Mouse (Mus musculus) cerebellum, adult 2 months (tissue): ENCODE results near the gene Klhdc1. TPM values are rescaled to one million over a fixed set of nuclear protein-coding genes. Genes with fewer than 3 reads are reported as not detected.

Experiments
- DNase-seq, 2 experiments: peaks; one replicate each; pipeline ENCODE4 v3.0.0; 2021
- H3K27ac ChIP-seq: fragments of 200-500 bp; 2 replicates; pipeline ENCODE4 v1.5.1; 2012; ENCODE audit warnings: low read length, control low read depth, inconsistent platforms; ENCODE audit not compliant: insufficient read depth
- H3K27me3 ChIP-seq: fragments of 200-500 bp; 2 replicates; pipeline ENCODE4 v1.6.1; 2012; ENCODE audit warnings: inconsistent platforms, mild to moderate bottlenecking, low read length, moderate library complexity; ENCODE audit not compliant: control insufficient read depth, insufficient read depth
- H3K4me1 ChIP-seq: fragments of 200-500 bp; 2 replicates; pipeline ENCODE4 v1.6.1; 2011; ENCODE audit warnings: low read length; ENCODE audit not compliant: control insufficient read depth, insufficient read depth
- H3K4me3 ChIP-seq: fragments of 200-500 bp; replicated peaks from 2 replicates; pipeline ENCODE3; 2011; ENCODE audit warnings: mild to moderate bottlenecking, low read depth, low read length, control low read depth; ENCODE audit not compliant: insufficient read depth
- CTCF ChIP-seq: fragments of 200-500 bp; IDR thresholded peaks from 2 replicates; pipeline ENCODE4 v1.5.1; 2011; ENCODE audit warnings: low read depth, mild to moderate bottlenecking, control low read depth, low read length, moderate library complexity, borderline replicate concordance; ENCODE audit not compliant: insufficient read depth
- POLR2A ChIP-seq: fragments of 200-500 bp; IDR thresholded peaks from 2 replicates; pipeline ENCODE4 v1.6.1; 2011; ENCODE audit warnings: low read length, control low read depth, borderline replicate concordance; ENCODE audit not compliant: insufficient read depth
- WGBS: fragments of 180-500 bp; shearing (Covaris S2); methylation state at CpG from one replicate; pipeline ENCODE4 v1.1.7; 2018; 5-methylcytosine and 5-hydroxymethylcytosine counted together
- polyA plus RNA-seq: library from polyadenylated mRNA; depleted of rRNA; stranded (reverse); fragments of >200 nt; gene quantifications from 2 replicates; pipeline ENCODE4 v1.2.3, GENCODE M21; 2012; rRNA removed

The Klhdc1 gene
- 10.2 and 11.5 TPM in 2 replicates for polyA plus RNA-seq

GRCm38 (mm10) chr12:69240876-69241275, at the start of gene Klhdc1:
Klhdc1 (plus strand) TSS chr12:69241176.
- Histone ChIP-seq H3K4me1 (no peaks in the 10 kb centered on the region), H3K4me3 (peak within 1 kb of the TSS; percentile 96), H3K27me3 (no peaks in the 10 kb centered on the region), H3K27ac (peak within 1 kb of the TSS; percentile 65)
- WGBS: 63% methylated on average over 6 of the region's 6 CpGs
- no peak for TF ChIP-seq CTCF
- no peak for TF ChIP-seq POLR2A
- no peak for DNase-seq

DNA sequence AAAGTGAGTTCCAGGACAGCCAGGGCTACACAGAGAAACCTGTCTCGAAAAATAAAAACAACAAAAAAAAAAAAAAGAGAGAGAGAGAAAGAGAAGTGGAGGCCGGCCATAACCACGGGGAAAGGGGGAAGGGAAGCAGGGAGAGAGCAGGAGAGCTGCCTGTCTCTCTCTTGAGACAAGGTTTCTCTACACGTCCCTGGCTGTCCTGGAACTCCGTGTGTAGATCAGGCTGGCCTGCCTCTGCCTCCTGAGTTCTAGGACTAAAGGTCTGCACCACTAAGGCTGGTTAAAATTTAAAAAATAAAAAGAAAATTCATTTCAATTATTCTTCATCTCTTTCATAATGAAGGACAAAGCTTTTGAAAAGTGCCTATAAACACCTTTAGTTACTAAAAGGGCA, 49.6 kb upstream of the Klhdc1 start:
- 96% methylated on average over 5 of the region's 5 CpGs for WGBS
- H3K4me1 ChIP-seq: no peaks in the 10 kb centered on the region; the same call in 1 of the 2 replicates
- H3K4me3 ChIP-seq: no peak overlapping the region
- TF ChIP-seq POLR2A: no peak
- TF ChIP-seq CTCF: no peak
- H3K27ac ChIP-seq: no peak overlapping the region
- H3K27me3 ChIP-seq: no peaks in the 10 kb centered on the region
- no peak for DNase-seq

- H3K4me3 ChIP-seq: no peak overlapping the region
- no peak for DNase-seq
- no peaks in the 10 kb centered on the region for H3K4me1 ChIP-seq
- no peaks in the 10 kb centered on the region for H3K27me3 ChIP-seq
- no peak for TF ChIP-seq CTCF
- TF ChIP-seq POLR2A: no peak
- H3K27ac ChIP-seq: no peak overlapping the region
- 95% methylated on average over 2 of the region's 2 CpGs for WGBS
Measured at GRCm38 (mm10) chr12:69192637-69193036, 48.3 kb upstream of the Klhdc1 start.

DNA sequence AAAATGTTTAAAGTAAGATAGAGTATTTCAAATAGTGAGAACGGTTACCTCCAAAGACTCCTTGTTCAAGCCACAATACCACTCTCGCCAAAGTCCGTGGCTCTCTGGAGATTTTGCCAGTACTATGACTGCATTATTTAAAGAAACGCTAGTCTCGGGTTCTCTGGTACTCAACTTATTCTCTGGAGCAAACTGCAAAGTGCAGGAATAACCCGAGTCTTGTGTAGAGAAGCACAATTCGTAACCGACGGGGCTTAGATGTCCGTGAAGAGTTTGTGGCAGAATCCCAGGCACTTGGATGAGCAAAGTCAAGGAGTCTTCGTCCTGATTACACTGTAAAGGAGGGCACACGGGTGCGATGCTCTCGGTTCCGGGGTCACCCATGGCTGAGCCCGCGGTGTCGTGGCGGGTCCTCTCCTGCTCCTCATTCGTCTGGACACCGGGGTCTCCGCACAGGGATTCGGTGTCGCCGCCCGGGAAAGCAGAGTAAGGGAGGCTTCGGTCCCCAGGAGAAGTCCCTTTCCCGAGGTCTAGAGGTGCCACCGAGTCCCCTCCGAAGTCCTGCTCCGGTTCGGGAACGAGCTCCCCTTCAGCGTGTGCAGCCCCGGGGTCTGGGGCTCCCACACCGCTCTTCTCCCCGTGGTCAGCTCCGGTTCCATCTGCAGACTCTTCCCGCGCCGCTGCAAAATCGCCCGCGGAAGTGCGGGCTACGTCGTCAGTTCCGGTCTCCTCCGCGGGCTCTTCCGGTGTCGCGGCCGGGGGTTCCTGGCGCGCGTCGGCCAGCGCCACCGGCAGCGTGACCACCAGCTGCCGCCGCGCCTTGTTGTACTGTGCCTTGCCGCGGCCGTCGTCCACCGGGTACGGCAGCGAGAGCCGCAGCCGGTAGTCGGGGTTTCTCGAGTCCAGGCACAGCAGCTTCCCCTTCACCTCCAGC, 44.3 kb upstream of the Klhdc1 start, which contains the start of gene Gm49383:
Gene Gm49383 (minus strand): TSS at position 661 of the 934 bp plus-strand sequence.
- TF ChIP-seq CTCF (no peak), POLR2A (peak; percentile 72)
- Histone ChIP-seq H3K4me3 (peak within 1 kb of the TSS; percentile 83), H3K4me1 (peaks cover 4% of the 10 kb centered on the region; the same call in 1 of the 2 replicates), H3K27me3 (no peaks in the 10 kb centered on the region), H3K27ac (peak within 1 kb of the TSS; percentile 74)
- under 1% methylated on average over 73 of the region's 75 CpGs for WGBS
- DNase-seq: peak; percentile 78 to 81

DNA sequence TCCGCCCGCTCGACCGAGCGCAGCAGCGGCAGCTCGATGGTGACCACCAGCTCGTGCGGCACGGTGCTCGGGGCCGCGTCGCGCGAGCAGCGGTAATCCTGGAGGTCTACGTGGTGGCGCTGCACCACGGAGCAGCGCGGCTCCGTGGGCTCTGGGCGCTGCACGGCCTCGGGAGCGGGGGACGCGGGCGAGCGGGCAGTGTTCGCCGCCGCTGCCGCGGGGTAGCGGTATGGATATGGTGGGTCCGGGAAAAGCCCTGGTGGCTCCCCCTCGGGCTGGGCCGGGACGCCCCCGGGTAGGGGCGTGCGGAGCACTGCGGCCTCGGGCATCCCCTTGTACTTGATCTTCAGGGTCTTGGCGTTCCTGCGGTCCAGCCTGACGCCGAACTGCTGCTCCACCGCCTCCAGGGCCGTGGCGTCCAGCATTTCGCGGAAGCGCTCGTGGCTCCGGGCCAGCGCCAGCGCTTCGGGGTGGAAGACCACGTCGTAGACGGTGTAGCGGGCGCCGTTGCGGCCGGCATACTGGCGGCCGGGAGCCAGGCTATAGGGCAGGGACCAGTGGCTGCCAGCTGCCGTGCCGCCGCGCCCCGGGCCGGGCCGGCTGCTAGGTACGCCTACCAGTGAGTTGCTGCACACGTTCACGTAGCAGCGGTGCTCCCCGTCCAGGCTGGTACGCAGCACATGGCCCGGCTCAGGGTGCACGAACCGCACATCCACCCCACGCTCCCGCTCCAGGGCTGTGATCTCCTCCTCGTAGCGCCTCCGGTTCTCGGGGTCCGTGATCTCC, 43.4 kb upstream of the Klhdc1 start:
- Histone ChIP-seq H3K27ac (peak overlapping the region; percentile 74), H3K4me3 (peak overlapping the region; percentile 83), H3K4me1 (peaks cover 4% of the 10 kb centered on the region; the same call in 1 of the 2 replicates), H3K27me3 (no peaks in the 10 kb centered on the region)
- TF ChIP-seq POLR2A (no peak), CTCF (no peak)
- WGBS: under 1% methylated on average over 94 of the region's 94 CpGs
- peak; percentile 52 to 64 for DNase-seq

- peak within 1 kb of the TSS; percentile 74 for H3K27ac ChIP-seq
- DNase-seq: peak; percentile 65 to 66
- H3K4me3 ChIP-seq: peak within 1 kb of the TSS; percentile 83
- WGBS: 0% methylated on average over 18 of the region's 18 CpGs
- TF ChIP-seq CTCF (no peak), POLR2A (no peak)
- no peaks in the 10 kb centered on the region for H3K27me3 ChIP-seq
- peaks cover 4% of the 10 kb centered on the region; the same call in 1 of the 2 replicates for H3K4me1 ChIP-seq
Measured at GRCm38 (mm10) chr12:69198164-69198535, 42.8 kb upstream of the Klhdc1 start, which contains the start of gene Dnaaf2. Dnaaf2 (minus strand) TSS chr12:69198429.

- no peak for DNase-seq
- Histone ChIP-seq H3K4me3 (no peak overlapping the region), H3K4me1 (peaks cover 4% of the 10 kb centered on the region; the same call in 1 of the 2 replicates), H3K27me3 (no peaks in the 10 kb centered on the region), H3K27ac (no peak overlapping the region)
- no peak for TF ChIP-seq POLR2A
- no peak for TF ChIP-seq CTCF
Measured at GRCm38 (mm10) chr12:69198985-69199384, 42.0 kb upstream of the Klhdc1 start.
